Mouse (Mus musculus) adrenal gland, postnatal 14 days (tissue): Measurements from ENCODE around the gene Pid1. TPM values are rescaled to one million over a fixed set of nuclear protein-coding genes. Genes with fewer than 3 reads are reported as not detected.

Source experiments
- DNase-seq: peaks from one replicate; pipeline ENCODE4 v3.0.0; 2021; ENCODE audit warnings: mixed read lengths
- long read RNA-seq, 2 experiments: library from polyadenylated mRNA; stranded (forward); transcript quantifications; one replicate each; pipeline ENCODE4 v2.0.0; 2021
- total RNA-seq: library from RNA; stranded (reverse); gene quantifications from 2 replicates; pipeline ENCODE4 v1.2.3, GENCODE M21; 2021

The Pid1 gene
- 21.6 and 32.1 TPM in 2 replicates for total RNA-seq
- long read RNA-seq, experiment 1, transcript Pid1-201 (3 exons, 2,664 nt): major isoform, 18 of 20 reads
- long read RNA-seq, experiment 1, partial matches to known transcripts: 0 of 20 reads
- long read RNA-seq, experiment 1, other reads (novel, unspliced or antisense): 2 of 20 reads
- long read RNA-seq, experiment 2, transcript Pid1-201 (3 exons, 2,664 nt): major isoform, 20 of 25 reads
- long read RNA-seq, experiment 2, partial matches to known transcripts: 0 of 25 reads
- long read RNA-seq, experiment 2, other reads (novel, unspliced or antisense): 2 of 25 reads

GRCm38 (mm10) chr1:84363967-84364366 is at the start of gene Pid1:
Gene Pid1 (minus strand): TSS chr1:84364180.
- no peak for DNase-seq

- DNase-seq: no peak
These were observed 45.5 kb upstream of the Pid1 start for GRCm38 (mm10) chr1:84409514-84409913.

- DNase-seq: no peak
These were observed 44.9 kb upstream of the Pid1 start for GRCm38 (mm10) chr1:84408873-84409272.

GRCm38 (mm10) chr1:84406891-84407290 is 42.9 kb upstream of the Pid1 start:
- peak; percentile 48 for DNase-seq

- no peak for DNase-seq
These were observed 41.7 kb upstream of the Pid1 start for GRCm38 (mm10) chr1:84405551-84406290.

- DNase-seq: no peak
These were observed 40.9 kb upstream of the Pid1 start for GRCm38 (mm10) chr1:84404880-84405279.

- no peak for DNase-seq
These were observed 38.2 kb upstream of the Pid1 start for GRCm38 (mm10) chr1:84402154-84402553.

- no peak for DNase-seq
These were observed 35.7 kb upstream of the Pid1 start for GRCm38 (mm10) chr1:84399671-84400070.

GRCm38 (mm10) chr1:84399118-84399517 is 35.1 kb upstream of the Pid1 start:
- no peak for DNase-seq

- no peak for DNase-seq
These were observed 32.8 kb upstream of the Pid1 start for GRCm38 (mm10) chr1:84396787-84397186.

GRCm38 (mm10) chr1:84395928-84396327 is 31.9 kb upstream of the Pid1 start:
- DNase-seq: no peak

- no peak for DNase-seq
These were observed 27.0 kb upstream of the Pid1 start for GRCm38 (mm10) chr1:84390961-84391360.

GRCm38 (mm10) chr1:84387616-84388015 is 23.6 kb upstream of the Pid1 start:
- DNase-seq: no peak

- DNase-seq: no peak
These were observed 22.6 kb upstream of the Pid1 start for GRCm38 (mm10) chr1:84386481-84387146.

GRCm38 (mm10) chr1:84382709-84383108 is 18.7 kb upstream of the Pid1 start:
- DNase-seq: no peak

- DNase-seq: no peak
These were observed 18.1 kb upstream of the Pid1 start for GRCm38 (mm10) chr1:84382064-84382463.

- no peak for DNase-seq
These were observed 16.9 kb upstream of the Pid1 start for GRCm38 (mm10) chr1:84380895-84381294.

- DNase-seq: no peak
These were observed 3.8 kb upstream of the Pid1 start for GRCm38 (mm10) chr1:84367733-84368132.

- DNase-seq: no peak
These were observed 2.6 kb upstream of the Pid1 start for GRCm38 (mm10) chr1:84366553-84366952.

- no peak for DNase-seq
These were observed 1.0 kb downstream of the Pid1 start for GRCm38 (mm10) chr1:84362709-84363617.

- no peak for DNase-seq
These were observed 1.8 kb downstream of the Pid1 start for GRCm38 (mm10) chr1:84362209-84362608.

- no peak for DNase-seq
These were observed 2.6 kb downstream of the Pid1 start for GRCm38 (mm10) chr1:84361389-84361788.
